Mouse (Mus musculus) layer of hippocampus, adult 2 months (tissue): ENCODE measurements around the gene Clcn2. TPM values are rescaled to one million over a fixed set of nuclear protein-coding genes. Genes with fewer than 3 reads are reported as not detected.
A peak's percentile ranks its signal among the peaks of the same experiment; 100 is the strongest.

Experiments
- DNase-seq, 2 experiments: peaks; one replicate each; pipeline ENCODE4 v3.0.0; 2022; ENCODE audit warnings: low spot score in 2 of 2
- H3K27ac ChIP-seq: fragments of 200-600 bp; 2 replicates; pipeline ENCODE4 v1.8.1; 2022
- H3K4me3 ChIP-seq: fragments of 200-600 bp; 2 replicates; pipeline ENCODE4 v1.8.1; 2022; ENCODE audit warnings: mild to moderate bottlenecking
- CTCF ChIP-seq: fragments of 200-600 bp; conservative IDR thresholded peaks from 2 replicates; pipeline ENCODE4 v1.8.1; 2022; ENCODE audit warnings: antibody characterized with exemption, mild to moderate bottlenecking, moderate library complexity
- total RNA-seq, 2 experiments: library from RNA; stranded (reverse); gene quantifications; 2 replicates each; pipeline ENCODE4 v1.2.3; 2021

Gene Clcn2
- total RNA-seq, 2 experiments from 2014 or later = 74.2 to 79.5 TPM

- H3K27ac ChIP-seq = peak within 1 kb of the TSS; percentile 99
- H3K4me3 ChIP-seq = peak within 1 kb of the TSS; percentile 78
- TF ChIP-seq CTCF = no peak
- peak in 1 of 2 experiments; percentile 60 for DNase-seq
Observed at GRCm38 (mm10) chr16:20732925-20733730, 15.6 kb upstream of the Clcn2 start, which contains the start of gene Chrd. TSS of gene Chrd (plus strand) at chr16:20733127.

DNA sequence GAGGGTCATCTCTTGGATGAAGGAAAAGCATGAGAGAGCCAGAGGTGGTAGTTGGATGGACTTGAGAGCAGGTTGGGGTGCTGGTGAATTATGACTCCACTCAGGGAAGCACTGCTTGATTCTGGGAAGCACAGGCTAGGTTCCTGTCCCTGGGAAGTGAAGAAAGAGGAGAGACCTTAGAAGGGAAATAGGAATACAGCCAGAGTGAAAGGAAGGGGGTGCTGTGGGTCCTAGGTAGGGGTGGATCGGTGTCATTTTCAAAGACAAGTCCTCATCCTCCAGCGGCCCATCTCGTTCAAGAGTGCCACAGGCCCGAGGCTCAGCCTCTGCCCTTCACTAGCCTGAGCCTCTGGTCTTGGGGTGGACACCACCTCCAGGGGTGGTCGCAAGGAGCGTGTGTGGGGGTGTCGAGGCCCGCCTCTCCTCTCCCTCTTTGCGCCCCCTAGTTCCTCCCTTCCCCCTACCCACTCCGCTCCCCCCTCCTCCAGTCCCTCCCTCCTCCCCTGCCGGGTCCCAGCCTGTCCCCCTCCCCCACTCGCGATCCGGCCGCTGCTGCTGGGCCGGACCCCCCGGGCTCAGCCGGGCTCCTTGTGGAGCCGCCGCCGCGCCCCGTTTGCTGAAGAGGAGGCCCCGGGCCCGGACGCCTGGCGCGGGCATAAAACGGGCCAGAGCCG, 14.8 kb upstream of the Clcn2 start:
- Histone ChIP-seq H3K4me3 (peak overlapping the region; percentile 78), H3K27ac (peak overlapping the region; percentile 99)
- DNase-seq = no peak
- TF ChIP-seq CTCF = no peak; the same call in 1 of the 2 replicates

DNA sequence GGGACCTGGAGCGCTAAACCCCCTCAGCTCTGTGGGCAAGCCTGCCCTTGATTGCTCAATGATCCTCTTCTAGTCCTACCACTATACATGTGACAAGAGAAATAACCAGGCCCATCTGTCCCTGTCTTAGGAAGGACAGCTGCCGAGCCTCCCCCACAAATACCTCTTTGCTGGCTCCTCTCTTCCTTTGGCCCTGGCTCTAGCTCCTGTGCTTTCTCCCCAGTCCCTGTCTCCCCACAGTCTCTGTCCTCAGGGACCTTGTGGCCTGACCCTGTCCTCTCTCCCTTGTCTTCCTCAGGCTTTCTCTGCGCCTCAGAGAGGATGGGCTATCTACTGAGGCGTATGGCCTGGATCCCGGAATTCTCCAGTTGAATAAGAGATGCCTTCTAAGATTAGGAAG, 14.1 kb upstream of the Clcn2 start:
- H3K4me3 ChIP-seq = no peak overlapping the region
- no peak for TF ChIP-seq CTCF
- no peak for DNase-seq
- peak overlapping the region; percentile 76 for H3K27ac ChIP-seq

DNA sequence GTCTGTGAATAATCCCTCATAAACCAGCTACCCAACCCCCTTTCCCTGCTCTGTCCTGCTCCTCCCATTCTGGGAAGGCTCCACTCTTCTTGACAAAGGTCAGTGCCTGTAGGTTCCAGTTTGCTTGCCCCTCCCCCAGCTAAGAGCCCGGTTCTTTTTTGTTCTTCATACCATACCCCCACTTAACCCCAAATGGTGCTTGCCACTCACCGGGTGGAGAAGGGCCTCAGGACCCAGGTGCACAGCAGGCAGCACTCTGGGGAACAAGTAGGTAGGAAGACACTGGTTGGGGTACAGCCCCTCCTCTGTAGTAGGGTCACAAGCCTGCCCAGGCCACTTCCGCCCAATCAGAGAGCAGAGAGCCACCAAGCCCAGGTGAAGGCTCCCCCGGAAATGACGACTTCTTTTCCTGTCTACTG, 12.8 kb upstream of the Clcn2 start:
- no peak overlapping the region for H3K4me3 ChIP-seq
- DNase-seq = no peak
- TF ChIP-seq CTCF = no peak

DNA sequence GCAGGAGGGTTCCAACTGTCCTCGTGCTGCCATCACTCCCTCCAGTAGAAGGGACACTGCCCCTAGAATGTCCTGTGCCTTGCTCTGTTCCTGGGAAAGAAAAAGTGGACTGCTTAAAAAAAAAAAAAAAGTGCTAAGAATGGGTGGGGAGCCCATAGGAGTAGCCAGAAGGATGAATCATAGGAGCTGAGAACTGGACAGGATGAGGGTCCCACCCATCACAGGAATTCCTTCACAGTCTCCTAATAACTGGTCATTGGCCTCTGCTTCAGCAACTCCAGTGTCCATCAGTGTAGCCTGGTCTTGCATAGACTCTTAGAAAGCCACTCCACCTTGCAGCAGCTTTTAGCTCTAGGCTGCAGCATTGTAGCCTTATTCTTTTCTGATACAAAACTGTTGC, 8.8 kb upstream of the Clcn2 start:
- Histone ChIP-seq H3K4me3 (no peak overlapping the region), H3K27ac (no peak overlapping the region)
- TF ChIP-seq CTCF = no peak
- no peak for DNase-seq

More for the DNA sequence above, 12.8 kb upstream of the Clcn2 start:
- no peak overlapping the region for H3K27ac ChIP-seq

- H3K4me3 ChIP-seq = no peak overlapping the region
- TF ChIP-seq CTCF = no peak
- H3K27ac ChIP-seq = no peak overlapping the region
- no peak for DNase-seq
Observed at GRCm38 (mm10) chr16:20725750-20726149, 8.2 kb upstream of the Clcn2 start.

- Histone ChIP-seq H3K4me3 (no peak overlapping the region), H3K27ac (no peak overlapping the region)
- no peak for TF ChIP-seq CTCF
- DNase-seq = no peak
Observed at GRCm38 (mm10) chr16:20725321-20725720, 7.8 kb upstream of the Clcn2 start.

GRCm38 (mm10) chr16:20724338-20724748, 6.8 kb upstream of the Clcn2 start:
- no peak for DNase-seq

DNA sequence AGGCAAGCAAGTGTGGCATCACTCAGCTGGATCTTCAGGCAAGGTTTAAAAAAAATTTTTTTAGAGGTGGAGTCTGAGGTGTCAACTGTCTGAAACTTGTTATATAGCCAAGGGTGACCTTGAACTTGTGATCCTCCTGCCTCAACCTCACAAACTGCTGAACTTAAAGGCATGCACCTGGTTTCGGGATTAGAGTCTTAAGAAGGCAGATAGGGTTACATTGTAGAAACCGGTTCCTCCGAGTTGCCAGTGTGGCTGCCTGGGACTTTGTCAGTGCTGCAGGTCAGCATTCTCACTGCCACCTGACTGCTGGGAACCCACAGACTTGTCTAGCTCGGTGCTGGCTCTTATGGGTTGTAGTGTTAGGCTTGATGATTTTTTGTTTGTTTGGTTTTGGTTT, 5.7 kb upstream of the Clcn2 start:
- no peak for TF ChIP-seq CTCF
- Histone ChIP-seq H3K27ac (no peak overlapping the region), H3K4me3 (no peak overlapping the region)
- DNase-seq = no peak

More at GRCm38 (mm10) chr16:20724338-20724748, 6.8 kb upstream of the Clcn2 start:
- no peak overlapping the region for H3K4me3 ChIP-seq
- no peak overlapping the region for H3K27ac ChIP-seq
- peak; percentile 88 for TF ChIP-seq CTCF

DNA sequence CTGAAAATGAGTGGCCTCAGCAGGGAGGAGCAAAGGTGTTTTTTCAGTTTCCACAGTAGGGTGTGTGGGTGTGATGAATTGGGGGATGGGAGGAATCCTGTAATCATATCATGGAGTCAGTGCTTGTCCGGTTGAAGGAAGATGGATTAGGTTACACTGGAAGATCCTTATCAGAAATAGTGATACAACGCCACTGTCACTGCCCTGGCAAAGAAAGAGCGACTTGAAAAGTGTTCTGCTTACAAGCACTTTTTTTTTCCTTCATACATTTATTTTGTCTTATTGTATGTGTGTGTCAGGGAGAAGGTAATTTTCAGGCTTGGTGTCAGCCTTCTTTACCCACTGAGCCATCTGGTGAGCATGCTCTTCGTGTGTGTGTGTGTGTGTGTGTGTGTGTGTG, 5.2 kb upstream of the Clcn2 start:
- TF ChIP-seq CTCF = no peak
- Histone ChIP-seq H3K27ac (no peak overlapping the region), H3K4me3 (no peak overlapping the region)
- no peak for DNase-seq

DNA sequence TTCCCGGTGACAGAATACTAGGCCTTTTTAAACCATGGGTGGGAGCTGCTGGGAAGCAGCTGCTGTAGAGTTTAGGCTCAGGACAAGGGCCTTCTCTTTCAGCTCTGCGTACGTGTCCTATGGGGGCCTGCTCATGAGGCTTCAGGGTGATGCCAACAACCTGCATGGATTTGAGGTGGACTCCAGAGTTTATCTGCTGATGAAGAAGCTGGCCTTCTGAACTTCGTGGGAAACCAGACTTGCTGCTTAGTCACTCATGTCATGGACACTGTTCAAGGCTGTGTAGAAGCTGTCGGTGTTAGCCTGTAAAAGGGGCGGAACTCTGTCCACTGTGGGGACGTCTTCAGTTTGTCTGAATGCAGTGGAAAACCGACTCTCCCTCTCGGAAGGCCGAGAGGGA, 4.3 kb upstream of the Clcn2 start:
- TF ChIP-seq CTCF = no peak
- DNase-seq = no peak
- H3K27ac ChIP-seq = no peak overlapping the region
- H3K4me3 ChIP-seq = no peak overlapping the region

GRCm38 (mm10) chr16:20717978-20718670, 578 bp upstream of the Clcn2 start:
- DNase-seq = no peak
- TF ChIP-seq CTCF = no peak
- Histone ChIP-seq H3K27ac (peak overlapping the region; percentile 94), H3K4me3 (peak overlapping the region; percentile 74)

- Histone ChIP-seq H3K4me3 (peak overlapping the region; percentile 74), H3K27ac (peak overlapping the region; percentile 94)
- no peak for DNase-seq
- TF ChIP-seq CTCF = no peak
Observed at GRCm38 (mm10) chr16:20716841-20717180, 735 bp downstream of the Clcn2 start.
